Mouse (Mus musculus) kidney, adult 2 months (tissue): ENCODE data around the gene Rtp1.

Source experiments
- CTCF ChIP-seq: fragments of 200-500 bp; conservative IDR thresholded peaks from 2 replicates; pipeline ENCODE4 v1.5.1; 2011; ENCODE audit warnings: low read depth, mild to moderate bottlenecking, control low read depth, low read length, moderate library complexity, mixed read lengths; ENCODE audit not compliant: insufficient read depth, insufficient read length
- POLR2A ChIP-seq: fragments of 200-500 bp; IDR thresholded peaks from one replicate; pipeline ENCODE4 v1.6.1; 2011; ENCODE audit warnings: low read depth, low read length, control low read depth

DNA sequence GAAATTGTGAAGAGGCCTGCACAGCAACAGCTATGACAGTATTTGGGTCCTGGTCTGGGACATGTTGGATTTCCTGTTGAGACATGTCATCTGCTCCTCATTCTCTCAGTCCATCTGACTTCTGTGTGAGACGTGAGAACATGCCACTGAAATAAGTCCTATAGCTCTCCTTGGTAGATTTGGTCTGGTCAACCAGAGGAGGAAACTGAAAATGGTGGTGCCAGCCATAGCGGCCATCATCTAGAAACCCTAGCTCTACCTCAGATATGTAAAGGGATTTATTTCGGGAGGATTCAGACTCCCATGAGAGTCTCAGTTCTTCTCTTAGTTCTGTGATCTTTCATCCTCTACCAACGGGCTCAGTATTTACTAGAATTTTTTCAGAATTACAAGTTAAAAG lies 46.7 kb downstream of the Rtp1 start:
- TF ChIP-seq POLR2A, result no peak
- no peak for TF ChIP-seq CTCF
